Mouse (Mus musculus): Measurements from ENCODE around the gene Krt18.

Krt18 gene

GRCm38 (mm10) chr15:102012260-102012765 is 15.7 kb upstream of the Krt18 start:
- no peak for DNase-seq

GRCm38 (mm10) chr15:102013651-102014050 is 14.3 kb upstream of the Krt18 start:
- DNase-seq: peak; percentile 48 to 55

DNA sequence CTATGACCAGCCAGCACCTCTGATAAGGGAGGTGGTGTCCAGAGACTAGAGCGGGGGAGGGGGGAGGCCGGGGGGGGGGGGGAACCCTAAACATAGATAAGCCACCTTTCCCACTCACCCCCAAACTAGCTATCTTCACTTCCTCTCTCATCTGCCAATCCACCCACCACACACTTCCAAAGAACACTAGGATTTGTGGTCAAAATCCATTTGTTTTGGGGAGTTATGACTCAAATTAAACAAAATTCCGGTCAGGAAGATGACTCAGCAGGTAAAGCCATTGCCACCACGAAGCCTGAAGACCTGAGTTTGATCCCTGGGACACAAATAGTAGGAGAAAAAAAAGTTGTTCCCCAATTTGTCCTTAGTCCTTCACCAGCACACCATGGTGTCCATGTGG is 13.1 kb upstream of the Krt18 start:
- DNase-seq: no peak

DNA sequence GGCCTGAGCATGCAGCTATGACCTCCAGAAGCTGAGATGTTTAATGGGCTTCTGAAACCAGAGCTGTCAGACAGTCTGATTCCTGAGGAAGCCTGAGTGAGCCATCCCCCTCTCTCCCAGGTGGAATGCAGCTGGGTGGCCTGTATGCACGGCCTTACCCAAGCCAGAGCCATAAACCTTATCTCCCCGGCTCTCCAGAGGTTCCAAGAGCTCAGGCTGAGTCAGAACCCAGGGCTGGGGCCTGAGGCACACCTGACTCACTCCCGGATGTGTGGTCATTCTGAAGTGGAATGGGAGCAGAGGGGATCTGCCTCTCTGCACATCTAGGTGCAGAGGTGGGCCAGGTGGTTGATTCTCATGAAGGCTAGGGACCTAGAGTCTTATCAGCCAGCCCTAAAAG is 11.9 kb upstream of the Krt18 start:
- DNase-seq: no peak

DNA sequence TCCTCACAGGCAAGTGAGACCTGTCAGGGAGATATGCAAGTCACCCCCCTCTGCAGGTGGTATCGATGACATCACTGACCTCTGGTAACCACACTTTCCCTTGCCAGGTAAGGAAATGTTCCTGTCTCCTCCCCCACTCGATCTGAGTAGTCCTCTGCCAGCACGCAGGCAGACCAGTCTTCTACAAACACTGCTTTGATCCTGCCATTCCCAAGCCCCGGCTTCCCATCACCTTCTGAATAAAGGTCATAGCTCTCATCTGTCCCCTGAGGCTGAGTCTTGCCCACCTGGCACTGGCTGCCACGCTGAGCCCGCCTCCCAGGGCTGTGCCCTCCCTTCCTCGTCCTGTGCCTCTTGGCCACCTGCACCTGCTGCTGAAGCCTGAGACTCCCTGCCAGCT is 11.2 kb upstream of the Krt18 start:
- peak; percentile 25 to 39 for DNase-seq

DNA sequence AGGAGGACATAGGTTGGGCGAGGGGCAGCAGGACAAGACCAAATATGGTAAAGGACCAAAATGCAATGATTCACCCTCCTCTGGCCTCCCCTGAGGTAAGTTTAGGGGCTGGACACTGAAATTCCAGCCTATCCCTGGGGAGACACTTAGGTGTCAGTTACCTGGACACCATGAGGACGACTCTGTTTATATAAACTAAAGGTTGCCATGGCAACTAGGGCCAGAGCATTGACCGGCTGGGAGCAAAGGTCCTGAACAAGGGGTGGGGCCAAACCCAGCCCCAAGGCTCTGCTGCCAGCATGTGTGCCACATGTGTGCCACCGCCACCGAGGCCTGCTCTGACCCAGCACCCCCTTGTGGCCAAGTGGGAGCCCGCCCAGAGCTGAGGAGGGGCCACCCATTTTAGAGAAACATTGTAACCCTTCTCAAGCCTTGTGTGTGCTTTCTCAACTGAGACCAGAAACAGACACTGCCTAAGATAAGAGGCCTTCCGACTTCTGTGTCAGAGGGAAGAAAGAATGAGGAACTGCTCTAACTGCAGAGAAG is 10.0 kb upstream of the Krt18 start:
- peak; percentile 87 to 90 for DNase-seq

- DNase-seq: no peak
These were observed 5.5 kb upstream of the Krt18 start for GRCm38 (mm10) chr15:102022481-102022880.

GRCm38 (mm10) chr15:102023888-102024287 is 4.1 kb upstream of the Krt18 start:
- no peak for DNase-seq

DNA sequence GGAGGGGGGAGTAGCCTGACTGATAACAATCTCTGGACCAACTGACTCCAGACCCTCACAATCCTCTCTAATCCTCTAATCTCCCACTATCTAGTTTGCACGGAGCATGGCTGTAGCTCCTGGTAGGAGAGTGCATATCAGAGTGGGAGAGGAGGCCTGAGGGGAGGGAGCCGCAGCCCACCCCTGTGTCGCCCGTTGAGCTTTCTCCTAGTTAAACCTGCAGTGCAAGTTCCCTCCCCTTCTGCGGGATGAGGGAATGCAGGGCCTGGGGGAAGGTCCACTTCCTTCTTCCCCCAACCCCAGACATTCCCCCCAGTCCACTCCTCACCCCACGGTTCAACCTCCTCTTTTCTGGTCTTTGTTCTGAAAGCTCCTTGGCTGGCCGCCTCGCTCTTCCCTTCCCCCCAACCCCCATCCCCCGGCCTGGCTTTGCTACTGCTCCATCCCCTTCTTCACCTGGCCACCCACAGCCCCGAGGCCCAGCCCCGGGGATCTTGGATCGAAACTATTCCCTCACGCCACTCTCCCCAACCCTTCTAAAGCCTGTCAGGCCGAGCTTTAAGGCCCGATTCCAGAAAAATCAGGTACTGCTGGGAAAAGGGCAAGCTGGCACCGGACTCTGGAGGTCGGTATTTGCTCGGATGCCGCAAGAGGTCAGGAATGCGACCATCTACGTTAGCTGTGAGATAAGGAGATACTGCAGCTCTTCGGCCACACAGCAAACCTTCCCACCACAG is 2.7 kb upstream of the Krt18 start:
- DNase-seq: no peak

- DNase-seq: no peak
These were observed 1.6 kb upstream of the Krt18 start for GRCm38 (mm10) chr15:102026430-102026829.

DNA sequence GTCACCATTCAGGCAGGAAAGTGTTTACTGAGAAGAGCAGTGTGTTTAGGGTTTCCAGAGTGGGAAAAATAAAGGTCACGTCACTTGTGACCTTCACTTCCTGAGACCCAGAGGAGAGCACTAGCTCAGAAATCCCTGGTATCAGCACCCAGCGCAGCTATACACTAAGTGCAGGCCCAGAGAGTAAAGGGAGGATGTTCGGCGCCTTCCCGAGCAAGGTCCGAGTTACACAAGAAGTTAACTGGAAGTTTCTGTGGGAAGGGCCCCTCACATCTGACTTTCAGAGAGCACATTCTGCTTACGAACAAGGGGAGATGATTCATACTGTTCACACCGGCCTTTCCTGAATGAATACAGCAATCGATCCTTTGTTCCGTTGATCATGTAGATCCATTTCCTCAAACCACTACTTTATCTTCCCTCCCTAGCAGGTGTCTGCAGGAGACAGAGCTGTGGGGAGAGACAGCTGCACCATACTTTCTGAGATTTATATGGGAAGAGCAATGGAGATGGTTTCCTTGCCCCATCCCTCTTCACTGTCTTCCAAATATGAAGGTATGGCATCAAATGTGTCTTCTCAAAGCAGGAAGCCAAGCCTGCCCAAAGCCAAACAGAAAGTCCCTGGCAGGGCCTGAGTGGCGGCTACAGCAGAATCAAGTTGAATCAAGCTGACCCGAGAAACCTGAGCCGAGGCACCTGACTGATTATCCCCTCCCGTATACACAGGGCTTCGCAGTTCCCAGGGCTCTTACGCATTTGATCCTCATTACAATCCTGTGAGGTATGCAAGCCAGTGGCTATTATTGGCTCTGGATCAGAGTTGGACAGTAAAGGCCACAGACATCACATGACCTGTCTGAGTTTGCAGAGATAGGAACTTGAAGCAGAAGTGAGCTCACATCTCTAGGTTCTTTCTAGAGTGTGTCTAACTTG is 6.4 kb downstream of the Krt18 start:
- DNase-seq: no peak

DNA sequence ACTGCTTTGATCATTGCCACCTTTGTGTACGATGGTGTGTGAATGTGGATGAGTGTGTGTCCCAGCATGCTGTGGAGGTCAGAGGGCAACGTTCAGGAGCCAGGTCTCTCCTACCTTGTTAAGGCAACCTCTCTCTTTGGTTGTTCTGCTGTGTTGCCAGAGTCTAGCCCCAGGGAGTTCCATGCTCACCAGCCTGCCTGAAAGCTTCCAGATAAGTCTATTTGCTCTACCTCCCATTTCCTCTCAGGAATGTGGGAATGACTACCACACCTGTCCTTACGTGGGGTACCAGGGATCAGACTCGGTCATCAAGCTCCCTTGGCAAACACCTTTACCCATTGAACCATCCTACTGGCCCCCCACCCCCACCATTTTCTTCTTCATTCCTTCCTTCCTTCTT is 12.3 kb downstream of the Krt18 start:
- DNase-seq: no peak

- no peak for DNase-seq
These were observed 14.0 kb downstream of the Krt18 start for GRCm38 (mm10) chr15:102041951-102042350.

GRCm38 (mm10) chr15:102044745-102045144 is 16.8 kb downstream of the Krt18 start:
- no peak for DNase-seq

GRCm38 (mm10) chr15:102045691-102046090 is 17.7 kb downstream of the Krt18 start:
- no peak for DNase-seq

DNA sequence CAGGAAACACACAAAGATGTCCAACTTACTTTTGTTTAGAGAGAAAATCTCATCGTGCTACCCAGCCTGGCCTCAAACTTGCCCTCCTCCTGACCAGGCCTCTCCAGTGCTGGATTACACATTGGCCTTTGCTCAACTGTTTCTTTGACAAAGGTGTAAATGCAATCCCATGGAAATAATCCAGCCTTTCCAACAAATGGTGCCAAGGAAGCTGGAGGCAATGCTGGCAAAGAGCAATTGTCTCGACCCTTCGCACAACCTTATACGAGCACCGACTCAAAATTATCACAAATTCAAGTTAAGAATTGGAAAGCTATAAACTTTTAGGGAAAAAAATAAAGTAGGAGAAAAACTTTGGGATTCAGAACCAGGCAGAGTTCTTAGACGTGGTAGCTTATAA is 20.0 kb downstream of the Krt18 start:
- no peak for DNase-seq

- DNase-seq: no peak
These were observed 21.9 kb downstream of the Krt18 start for GRCm38 (mm10) chr15:102049871-102050270.

DNA sequence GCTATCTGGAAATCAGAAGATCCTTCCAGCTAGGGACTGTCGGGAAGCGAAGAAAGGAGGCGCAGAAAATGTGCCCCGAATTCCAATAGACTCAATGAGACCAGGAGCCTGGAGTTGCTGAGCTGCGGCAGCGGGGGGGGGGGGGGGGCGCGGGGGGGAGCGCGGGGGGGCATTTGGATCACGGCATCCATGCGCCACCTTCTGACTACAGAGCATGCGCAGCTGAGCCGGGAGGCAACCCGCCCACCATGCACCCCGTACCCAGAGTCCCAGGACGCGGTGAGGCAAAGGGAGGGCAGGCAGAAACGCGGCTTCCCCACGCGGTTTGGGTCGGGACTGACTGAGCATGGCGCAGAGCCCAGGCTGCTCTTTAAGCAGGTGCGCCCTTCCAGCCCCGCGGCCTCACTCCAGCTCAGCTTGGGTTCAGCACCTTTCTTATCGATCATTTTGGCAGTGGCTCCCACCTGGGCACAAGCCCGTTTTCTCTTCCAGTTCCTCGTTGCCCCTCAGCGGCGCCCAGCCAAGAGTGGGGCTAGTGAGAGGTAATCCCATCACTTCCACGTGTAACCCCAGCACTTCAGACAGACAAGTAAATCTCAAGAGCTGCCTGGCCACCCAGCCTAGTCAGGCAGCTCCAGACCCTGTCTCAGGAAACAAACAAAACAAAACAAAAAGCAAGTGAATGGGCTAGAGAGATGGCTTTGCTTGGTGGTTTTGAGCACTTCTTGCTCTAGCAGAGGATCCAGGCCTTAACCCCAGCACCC is 24.1 kb downstream of the Krt18 start:
- peak; percentile 33 to 38 for DNase-seq

DNA sequence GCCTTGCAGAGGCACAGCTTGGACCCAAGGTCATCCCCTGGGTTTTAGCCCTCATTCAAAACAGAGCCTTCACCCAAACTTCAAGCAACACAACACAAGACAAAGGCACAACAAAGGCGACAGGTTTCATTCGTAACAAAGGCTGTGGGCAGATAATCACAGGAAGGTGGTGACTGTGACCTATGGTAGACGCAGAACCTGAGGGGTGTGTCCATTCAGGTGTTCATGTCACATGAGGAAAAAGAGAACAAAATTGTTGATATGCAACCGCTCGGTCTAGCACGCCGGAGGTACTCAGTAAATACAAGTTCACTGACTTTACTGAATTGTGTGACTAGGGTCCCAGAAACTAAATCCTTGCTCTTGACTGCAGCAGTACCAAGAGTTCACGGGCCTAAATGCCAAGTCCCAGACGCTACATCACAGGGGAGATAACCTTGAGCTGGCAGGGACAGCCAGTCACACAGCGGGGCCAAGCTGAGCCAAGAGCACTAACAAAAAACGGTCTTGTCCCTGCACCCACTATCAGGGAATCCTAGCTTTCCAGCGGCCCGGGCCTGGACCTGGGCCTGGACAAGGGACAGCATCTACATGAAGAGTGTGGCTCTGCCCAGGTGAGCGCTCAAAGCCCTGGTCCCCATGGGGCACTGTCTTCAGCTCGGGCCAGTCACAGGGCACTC is 28.7 kb downstream of the Krt18 start:
- no peak for DNase-seq

DNA sequence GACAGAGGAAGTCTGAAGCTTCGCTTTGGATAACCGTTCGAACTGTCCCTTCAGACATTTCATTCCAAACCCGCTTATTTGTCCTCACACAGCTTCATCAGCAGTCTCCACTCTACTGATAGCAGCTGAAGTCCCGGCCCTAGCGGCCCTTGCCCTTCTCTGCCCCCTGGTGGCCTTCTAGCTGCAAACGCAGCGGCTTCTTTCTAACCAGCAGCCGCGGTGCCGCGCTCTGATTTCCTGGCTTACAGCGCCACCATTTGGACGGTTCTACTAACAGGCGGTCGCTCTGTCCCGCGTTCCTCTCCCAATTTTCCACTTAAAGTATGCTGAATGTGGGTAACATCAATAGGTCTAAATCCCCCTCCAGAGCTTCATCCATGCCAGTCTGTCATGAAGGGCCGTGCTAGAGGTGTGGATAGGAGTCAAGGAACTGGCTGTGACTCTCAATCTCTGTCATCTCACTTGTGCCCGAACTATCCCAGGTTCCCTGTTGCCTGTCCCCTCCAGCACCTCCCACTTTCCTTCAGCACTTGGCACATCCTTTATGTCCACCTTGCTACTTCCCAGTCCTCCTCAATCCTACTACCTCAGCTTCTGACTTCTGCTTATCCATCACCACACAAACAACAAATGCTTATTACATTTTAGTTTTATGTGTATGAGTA is 37.8 kb downstream of the Krt18 start:
- peak; percentile 87 to 92 for DNase-seq
